Mouse (Mus musculus): Measurements from ENCODE around the gene Sowaha.

DNA sequence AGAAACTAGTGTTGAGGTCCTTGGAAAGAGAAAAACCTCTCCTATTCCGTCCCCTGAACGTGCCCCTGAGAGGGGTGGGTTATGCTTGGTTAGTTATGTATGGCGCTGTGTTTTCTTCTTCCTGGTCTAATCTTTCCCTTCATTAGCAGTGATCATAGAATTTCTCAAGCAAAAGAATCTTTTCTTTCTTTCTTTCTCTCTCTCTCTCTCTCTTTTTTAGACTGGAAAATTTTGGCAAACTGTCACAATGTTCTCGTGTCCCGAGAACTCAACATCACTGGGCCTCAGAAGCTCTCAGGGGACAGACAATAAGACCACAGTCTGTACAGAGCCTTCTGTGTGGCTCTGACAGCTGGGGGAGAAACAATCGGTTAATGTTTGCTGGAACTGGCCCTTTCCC is 15.3 kb upstream of the Sowaha start:
- TF ChIP-seq CTCF (IDR thresholded peaks at IDR 0.05; ENCODE audit: insufficient read depth, low read depth, low read length), result no peak
- TF ChIP-seq POLR2A (IDR thresholded peaks at IDR 0.05; ENCODE audit: insufficient read depth, low read depth, low read length), result no peak
